Comparison of ENCODE assay signal across 8 mouse cellular contexts in the genomic region with DNA sequence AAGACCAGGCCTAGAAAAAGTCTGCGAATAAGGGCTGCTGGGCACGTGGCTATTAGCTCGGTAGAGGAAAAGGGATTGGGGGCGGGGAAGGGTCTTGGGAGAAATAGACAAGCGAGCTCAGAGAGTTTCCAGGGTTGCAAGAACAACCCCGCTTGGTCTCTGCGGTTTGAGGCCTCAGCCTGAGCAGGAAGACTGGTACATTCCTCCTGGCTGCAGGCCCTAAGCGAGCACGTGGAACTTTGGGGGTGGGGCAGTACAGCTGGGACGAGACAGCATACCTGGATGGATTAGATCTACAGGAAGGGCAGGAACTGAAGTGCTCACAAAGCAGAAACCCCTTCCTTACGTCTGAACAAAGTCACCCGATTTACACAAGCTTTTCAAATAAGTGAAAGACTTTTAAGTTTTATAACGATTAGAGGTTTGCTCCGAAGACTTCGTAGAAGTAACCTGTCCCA. TPM values are rescaled to one million over a fixed set of nuclear protein-coding genes. Genes with fewer than 3 reads are reported as not detected.
DNase-seq lines count a peak whose midpoint lies in the region; ATAC-seq and TF ChIP-seq lines count a peak whose summit lies in the region.

No protein-coding gene starts in this region.

- peaks cover 24% of the 10 kb centered on the region for H3K4me1 ChIP-seq in heart, embryonic 12.5 days (replicated peaks)
- peaks cover 46% of the 10 kb centered on the region for H3K4me1 ChIP-seq in kidney, embryonic 15.5 days
- 0 out of 2 replicates have a peak, but pooled peaks cover 6% of the 10 kb centered on the region for H3K4me1 ChIP-seq in lung, embryonic 14.5 days (ENCODE audit: insufficient read depth)
- peaks cover 34% of the 10 kb centered on the region for H3K4me1 ChIP-seq in neural tube, embryonic 15.5 days

- peak overlapping the region; percentile 76 for H3K4me3 ChIP-seq in heart, embryonic 12.5 days
- peak overlapping the region; percentile 85 for H3K4me3 ChIP-seq in kidney, embryonic 15.5 days (replicated peaks)
- H3K4me3 ChIP-seq in lung, embryonic 14.5 days (ENCODE audit: low read depth, low read length), result peak overlapping the region; percentile 64
- peak overlapping the region; percentile 58 for H3K4me3 ChIP-seq in neural tube, embryonic 15.5 days (replicated peaks)

- DNase-seq in 416B (ENCODE audit: low read depth) (peak; percentile 93), R1 (ENCODE audit: low read depth, low spot score) (peak; percentile 75)
- peak; percentile 63 for DNase-seq in embryo, embryonic 9.5 days (ENCODE audit: extremely low spot score)
- DNase-seq in lung, embryonic 14.5 days, result peak; percentile 78
- DNase-seq in thymus, postnatal 25 days, result peak; percentile 59

- 0 out of 2 replicates have a peak, but pooled peaks have one; percentile 57 for ATAC-seq in heart, embryonic 12.5 days (ENCODE audit: insufficient number of reproducible peaks, low FRiP score)
- peak; percentile 59; the same call in 1 of the 2 replicates for ATAC-seq in kidney, embryonic 15.5 days (replicated peaks; ENCODE audit: low FRiP score)
- ATAC-seq in lung, embryonic 14.5 days (ENCODE audit: insufficient read depth), result peak; percentile 65; the same call in 1 of the 2 replicates
- peak; percentile 15; the same call in 1 of the 2 replicates for ATAC-seq in neural tube, embryonic 15.5 days (ENCODE audit: low FRiP score)

- 9% methylated on average over 15 of the region's 15 CpGs for WGBS in heart, embryonic 12.5 days
- WGBS in kidney, embryonic 15.5 days, result 5% methylated on average over 15 of the region's 15 CpGs
- 5% methylated on average over 15 of the region's 15 CpGs for WGBS in lung, embryonic 14.5 days
- 5% methylated on average over 15 of the region's 15 CpGs for WGBS in neural tube, embryonic 15.5 days

- no peak overlapping the region for H3K27ac ChIP-seq in heart, embryonic 12.5 days (ENCODE audit: poor library complexity, severe bottlenecking)
- H3K27ac ChIP-seq in kidney, embryonic 15.5 days, result peak overlapping the region; percentile 92
- H3K27ac ChIP-seq in lung, embryonic 14.5 days (ENCODE audit: low read depth), result peak overlapping the region; percentile 67
- peak overlapping the region; percentile 38 for H3K27ac ChIP-seq in neural tube, embryonic 15.5 days (replicated peaks)

- H3K36me3 ChIP-seq in heart, embryonic 12.5 days, result peaks cover 4% of the 10 kb centered on the region
- peaks cover 16% of the 10 kb centered on the region for H3K36me3 ChIP-seq in kidney, embryonic 15.5 days
- 0 out of 2 replicates have a peak, but pooled peaks cover 10% of the 10 kb centered on the region for H3K36me3 ChIP-seq in lung, embryonic 14.5 days (ENCODE audit: insufficient read depth)
- no peaks in the 10 kb centered on the region for H3K36me3 ChIP-seq in neural tube, embryonic 15.5 days

- no peaks in the 10 kb centered on the region for H3K9me3 ChIP-seq in heart, embryonic 12.5 days (replicated peaks)
- no peaks in the 10 kb centered on the region for H3K9me3 ChIP-seq in kidney, embryonic 15.5 days (replicated peaks)
- H3K9me3 ChIP-seq in lung, embryonic 14.5 days (ENCODE audit: low read depth, low read length), result no peaks in the 10 kb centered on the region
- no peaks in the 10 kb centered on the region for H3K9me3 ChIP-seq in neural tube, embryonic 15.5 days (replicated peaks)

- peak overlapping the region; percentile 92 for H3K4me2 ChIP-seq in heart, embryonic 12.5 days
- peak overlapping the region; percentile 95 for H3K4me2 ChIP-seq in kidney, embryonic 15.5 days
- H3K4me2 ChIP-seq in lung, embryonic 14.5 days, result peak overlapping the region; percentile 95
- H3K4me2 ChIP-seq in neural tube, embryonic 15.5 days, result peak overlapping the region; percentile 99

- no peaks in the 10 kb centered on the region for H3K27me3 ChIP-seq in heart, embryonic 12.5 days (replicated peaks)
- H3K27me3 ChIP-seq in kidney, embryonic 15.5 days, result no peaks in the 10 kb centered on the region
- no peaks in the 10 kb centered on the region for H3K27me3 ChIP-seq in lung, embryonic 14.5 days (ENCODE audit: insufficient read depth, low read length)
- no peaks in the 10 kb centered on the region for H3K27me3 ChIP-seq in neural tube, embryonic 15.5 days (replicated peaks)

- peak overlapping the region; percentile 72 for H3K9ac ChIP-seq in heart, embryonic 12.5 days
- H3K9ac ChIP-seq in kidney, embryonic 15.5 days, result peak overlapping the region; percentile 75
- H3K9ac ChIP-seq in lung, embryonic 14.5 days, result peak overlapping the region; percentile 69
- peak overlapping the region; percentile 58 for H3K9ac ChIP-seq in neural tube, embryonic 15.5 days (replicated peaks)

- TF ChIP-seq CTCF in lung, embryonic 14.5 days (IDR thresholded peaks at IDR 0.05; ENCODE audit: low read depth), result no peak

RNA-seq across cellular contexts. Expression of a gene that starts 1.2 kb away (rescaled TPM):
- polyA plus RNA-seq in heart, embryonic 12.5 days (2016; fragmentation: Nextera tagmentation; extraction: Ambion mirVana), result 89.5 and 93.7 TPM in 2 replicates
- polyA plus RNA-seq in kidney, embryonic 15.5 days (2015; fragmentation: Nextera tagmentation; extraction: Ambion mirVana), result 485 and 491 TPM in 2 replicates
- 212 and 230 TPM in 2 replicates for polyA plus RNA-seq in lung, embryonic 14.5 days (2014; fragmentation: Nextera tagmentation; extraction: Ambion mirVana)
- polyA plus RNA-seq in neural tube, embryonic 15.5 days (2015; fragmentation: Nextera tagmentation; extraction: Ambion mirVana), result 156 and 225 TPM in 2 replicates

RNA-seq across cellular contexts. Expression of a gene that starts 43.6 kb away (rescaled TPM):
- 8.0 and 8.3 TPM in 2 replicates for polyA plus RNA-seq in heart, embryonic 12.5 days (2016; fragmentation: Nextera tagmentation; extraction: Ambion mirVana)
- polyA plus RNA-seq in kidney, embryonic 15.5 days (2015; fragmentation: Nextera tagmentation; extraction: Ambion mirVana), result 14.4 and 16.6 TPM in 2 replicates
- 9.1 and 10.2 TPM in 2 replicates for polyA plus RNA-seq in lung, embryonic 14.5 days (2014; fragmentation: Nextera tagmentation; extraction: Ambion mirVana)
- 15.8 and 17.0 TPM in 2 replicates for polyA plus RNA-seq in neural tube, embryonic 15.5 days (2015; fragmentation: Nextera tagmentation; extraction: Ambion mirVana)

RNA-seq across cellular contexts. Expression of a gene that starts 58.4 kb away (rescaled TPM):
- 10.0 and 10.7 TPM in 2 replicates for polyA plus RNA-seq in heart, embryonic 12.5 days (2016; fragmentation: Nextera tagmentation; extraction: Ambion mirVana)
- 8.2 and 12.7 TPM in 2 replicates for polyA plus RNA-seq in kidney, embryonic 15.5 days (2015; fragmentation: Nextera tagmentation; extraction: Ambion mirVana)
- polyA plus RNA-seq in lung, embryonic 14.5 days (2014; fragmentation: Nextera tagmentation; extraction: Ambion mirVana), result 1.2 and 1.6 TPM in 2 replicates
- polyA plus RNA-seq in neural tube, embryonic 15.5 days (2015; fragmentation: Nextera tagmentation; extraction: Ambion mirVana), result 15.3 and 17.7 TPM in 2 replicates

Comparison
In these comparisons a context has a peak if more than half of its experiments do, and no peak if none do; other contexts are left out.
1. ATAC-seq: peak in every context shown above with its lines; median percentile 65 in lung, embryonic 14.5 days; 59 in kidney, embryonic 15.5 days; 57 in heart, embryonic 12.5 days; 15 in neural tube, embryonic 15.5 days.